Mouse (Mus musculus): Measurements from ENCODE around the gene Prrt1.

The Prrt1 gene

GRCm38 (mm10) chr17:34651507-34652221 lies 22.3 kb downstream of the Prrt1 start:
- peak; percentile 63 for DNase-seq

- no peak for DNase-seq
These were observed 23.2 kb downstream of the Prrt1 start for GRCm38 (mm10) chr17:34652546-34652945.

DNA sequence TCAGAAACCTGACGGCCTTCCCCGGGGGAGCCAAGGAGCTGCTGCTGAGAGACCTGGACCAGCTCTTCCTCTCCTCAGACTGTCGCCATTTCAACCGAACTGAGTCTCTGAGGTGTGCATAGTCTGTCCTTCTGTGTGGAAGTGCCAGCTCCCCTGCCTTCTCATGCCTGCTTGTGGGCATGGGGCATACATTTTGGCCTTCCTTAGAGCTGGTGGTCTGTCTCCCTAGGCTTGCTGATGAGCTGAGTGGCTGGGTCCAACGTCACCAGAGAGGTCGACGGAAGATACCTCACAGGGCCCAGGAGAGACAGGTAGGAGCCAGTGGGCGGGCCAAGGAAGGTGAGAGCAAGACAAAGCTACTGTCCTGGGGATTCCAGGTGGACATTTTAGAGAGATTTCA lies 23.7 kb downstream of the Prrt1 start:
- no peak for DNase-seq

- DNase-seq = peak; percentile 65
These were observed 24.5 kb downstream of the Prrt1 start for GRCm38 (mm10) chr17:34653746-34654285.

- no peak for DNase-seq
These were observed 25.1 kb downstream of the Prrt1 start for GRCm38 (mm10) chr17:34654392-34654791.

DNA sequence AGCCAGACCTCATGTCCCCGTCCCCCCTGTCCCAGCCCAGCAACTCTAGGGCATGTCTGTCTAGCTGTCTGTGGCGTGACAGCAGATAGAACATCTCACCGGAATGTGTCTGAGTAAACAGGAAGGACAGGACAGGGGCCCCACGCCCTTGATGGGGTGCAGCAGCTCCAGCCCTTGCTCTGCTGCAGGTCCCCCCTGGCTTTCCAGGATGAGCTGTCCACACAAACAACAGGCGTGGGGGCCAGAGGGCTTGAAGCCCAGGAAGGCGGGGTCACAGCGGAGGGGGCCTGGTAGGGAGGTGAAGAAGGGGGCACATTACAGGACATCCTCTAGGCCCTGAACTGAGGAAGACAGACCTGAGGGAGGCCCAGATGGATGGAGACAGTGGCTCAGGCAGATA lies 25.8 kb downstream of the Prrt1 start:
- peak; percentile 72 for DNase-seq

DNA sequence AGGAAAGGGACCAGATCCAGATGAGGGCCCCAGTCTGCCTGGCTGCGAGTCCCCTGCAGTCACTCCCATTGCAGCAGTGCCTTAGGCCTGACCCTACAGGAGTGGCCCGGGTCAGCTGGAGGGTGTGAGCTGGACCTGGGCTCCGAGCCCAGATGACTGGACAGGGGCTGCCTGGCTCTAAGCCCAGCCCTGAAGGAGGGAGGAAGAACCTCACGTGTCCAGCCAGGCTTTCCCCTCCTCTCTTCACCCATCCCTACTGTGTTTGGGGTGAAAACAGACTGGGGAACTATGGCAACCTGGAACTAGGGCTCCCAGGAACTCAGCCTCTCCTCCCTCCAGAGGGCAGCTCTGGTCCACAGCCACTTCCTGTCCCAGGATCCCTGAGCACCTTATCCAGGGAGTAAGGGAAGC lies 26.3 kb downstream of the Prrt1 start:
- DNase-seq = peak; percentile 83

- DNase-seq = no peak
These were observed 27.3 kb downstream of the Prrt1 start for GRCm38 (mm10) chr17:34656666-34657065.

DNA sequence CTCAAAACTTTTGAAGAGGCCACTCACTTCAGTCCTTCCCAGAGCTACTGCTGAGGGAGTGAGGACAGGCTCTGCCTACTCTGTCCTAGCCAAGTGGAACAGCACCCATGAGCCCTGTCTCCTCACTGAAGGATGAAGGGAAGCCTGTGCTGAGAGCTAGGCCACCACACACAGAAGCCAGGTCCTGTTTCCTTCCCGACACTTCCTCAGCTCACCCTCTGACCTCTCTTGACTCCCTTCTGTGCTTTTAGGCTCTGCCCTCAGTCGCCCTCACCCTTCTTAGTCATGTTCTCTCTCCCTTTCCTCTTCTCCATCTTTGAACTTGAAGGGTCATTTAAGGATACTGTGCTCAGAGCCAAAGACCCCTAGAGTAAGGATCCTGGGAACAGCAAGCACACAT lies 27.9 kb downstream of the Prrt1 start:
- no peak for DNase-seq

- DNase-seq = no peak
These were observed 28.8 kb downstream of the Prrt1 start for GRCm38 (mm10) chr17:34658145-34658544.

DNA sequence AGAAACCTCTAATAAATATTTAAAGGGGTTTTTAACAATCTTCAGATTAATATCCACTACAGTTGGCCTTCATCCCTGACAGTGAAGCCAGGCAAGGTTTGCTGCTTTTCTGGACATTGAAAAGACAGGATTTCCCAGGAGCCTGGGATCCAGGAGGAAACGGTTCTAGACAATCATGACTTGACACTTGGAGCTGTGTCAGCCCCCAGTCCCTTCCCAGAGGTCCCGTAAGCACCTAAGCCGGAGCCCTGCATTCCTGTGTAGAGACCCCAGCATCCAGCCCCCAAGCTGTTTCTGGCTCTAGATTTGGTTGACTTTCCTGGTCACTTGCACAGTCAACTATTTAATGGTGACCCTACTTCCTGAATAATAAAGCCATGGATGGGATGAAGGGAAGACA lies 29.3 kb downstream of the Prrt1 start:
- DNase-seq = no peak

- no peak for DNase-seq
These were observed 30.0 kb downstream of the Prrt1 start for GRCm38 (mm10) chr17:34659181-34659896.

DNA sequence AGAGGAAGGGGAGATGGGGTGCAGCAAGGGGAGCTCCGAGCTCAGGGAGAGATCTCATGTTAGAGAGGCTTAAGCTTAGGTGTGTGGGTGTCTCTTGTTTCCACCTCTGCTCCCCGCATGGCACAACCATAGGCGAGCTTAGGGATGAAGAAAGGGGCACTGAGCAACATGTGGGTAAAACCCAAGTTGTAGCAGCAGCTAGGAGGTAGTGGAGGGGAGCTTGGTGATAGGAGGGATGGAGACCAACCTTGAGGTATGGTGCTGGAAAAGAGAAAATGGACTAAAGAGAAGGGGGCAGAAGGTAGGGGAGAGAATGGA lies 30.5 kb downstream of the Prrt1 start:
- DNase-seq = no peak

- DNase-seq = no peak
These were observed 31.0 kb downstream of the Prrt1 start for GRCm38 (mm10) chr17:34660259-34660820.

DNA sequence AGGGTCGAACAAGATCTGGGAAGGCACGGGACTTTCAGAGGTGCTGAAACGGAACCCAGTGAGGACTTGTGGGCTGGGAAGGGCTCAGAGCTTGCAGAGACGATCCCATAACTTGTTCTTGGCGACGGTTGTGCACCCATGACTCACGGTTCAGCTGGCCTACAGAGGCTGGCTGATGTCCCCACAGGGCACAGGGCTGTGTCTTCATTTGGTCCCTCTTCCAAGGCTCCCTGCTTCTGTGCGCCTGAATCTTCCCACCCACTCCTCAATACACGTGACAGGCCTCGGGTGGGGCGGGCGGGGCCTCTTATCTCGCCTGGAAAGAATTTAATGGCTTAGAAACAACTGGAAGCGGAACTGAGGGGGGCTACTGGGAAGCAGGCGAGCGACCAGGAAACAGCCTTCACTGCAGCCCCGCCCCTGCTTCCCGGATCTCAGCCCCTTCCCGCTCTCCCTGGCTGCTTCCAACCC lies 31.8 kb downstream of the Prrt1 start:
- DNase-seq = peak; percentile 65

GRCm38 (mm10) chr17:34662468-34662867 lies 33.1 kb downstream of the Prrt1 start:
- no peak for DNase-seq

GRCm38 (mm10) chr17:34662978-34663377 lies 33.6 kb downstream of the Prrt1 start:
- no peak for DNase-seq

DNA sequence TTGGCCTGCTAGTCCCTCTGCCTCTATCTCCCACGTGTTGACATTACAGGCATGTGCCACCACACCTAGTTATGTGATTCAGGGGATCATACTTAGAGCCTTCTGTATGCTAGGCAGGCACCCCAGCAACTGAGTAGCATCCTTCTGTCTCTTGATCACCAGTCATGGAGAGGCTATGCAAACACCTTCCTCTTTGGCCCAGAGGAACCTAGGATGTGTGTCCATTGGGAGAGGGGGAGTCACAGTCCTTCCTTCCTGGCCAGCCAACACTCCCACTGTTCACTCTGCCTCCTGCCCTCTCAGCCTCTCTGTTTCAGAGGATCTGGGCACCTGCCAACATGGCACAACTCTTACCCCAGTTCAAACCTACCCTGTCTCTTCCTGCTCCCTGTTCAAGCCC lies 34.2 kb downstream of the Prrt1 start:
- no peak for DNase-seq

GRCm38 (mm10) chr17:34664472-34664871 lies 35.1 kb downstream of the Prrt1 start:
- DNase-seq = no peak

GRCm38 (mm10) chr17:34670235-34670634 lies 40.9 kb downstream of the Prrt1 start, which contains the start of gene Tnxb:
Gene Tnxb, plus strand, starts transcription at chr17:34670535.
- DNase-seq = no peak

GRCm38 (mm10) chr17:34671151-34672066 lies 42.1 kb downstream of the Prrt1 start:
- DNase-seq = no peak

GRCm38 (mm10) chr17:34672246-34672792 lies 43.0 kb downstream of the Prrt1 start:
- DNase-seq = no peak
